Mouse (Mus musculus) heart, embryonic 13.5 days (tissue): ENCODE results near the gene Nfib. TPM values are rescaled to one million over a fixed set of nuclear protein-coding genes. Genes with fewer than 3 reads are reported as not detected.

Source experiments
- ATAC-seq: fragments of 200-750 bp; cut with Nextera tagmentation; 2 replicates; pipeline ENCODE4 v1.8.0; 2017; ENCODE audit warnings: moderate TSS enrichment; ENCODE audit not compliant: insufficient number of reproducible peaks, low FRiP score, low TSS enrichment; ENCODE audit errors: extremely low read depth
- H3K27ac ChIP-seq: fragments of 300-500 bp; sonication (generic); replicated peaks from 2 replicates; pipeline ENCODE4 v1.5.1; 2015; ENCODE audit warnings: moderate library complexity, mild to moderate bottlenecking, inconsistent platforms
- H3K27me3 ChIP-seq: fragments of 300-500 bp; sonication (generic); replicated peaks from 2 replicates; pipeline ENCODE4 v1.6.1; 2015; ENCODE audit warnings: mild to moderate bottlenecking, inconsistent platforms
- H3K36me3 ChIP-seq: fragments of 300-500 bp; sonication (generic); 2 replicates; pipeline ENCODE4 v1.6.1; 2015; ENCODE audit warnings: mild to moderate bottlenecking, inconsistent platforms
- H3K4me1 ChIP-seq: fragments of 300-500 bp; sonication (generic); 2 replicates; pipeline ENCODE4 v1.6.1; 2015; ENCODE audit warnings: inconsistent platforms
- H3K4me2 ChIP-seq: fragments of 300-500 bp; sonication (generic); 2 replicates; pipeline ENCODE4 v1.6.1; 2015; ENCODE audit warnings: inconsistent platforms, mild to moderate bottlenecking, moderate library complexity
- H3K4me3 ChIP-seq: fragments of 300-500 bp; sonication (generic); 2 replicates; pipeline ENCODE4 v1.5.1; 2015; ENCODE audit warnings: moderate library complexity, mild to moderate bottlenecking, inconsistent platforms
- H3K9ac ChIP-seq: fragments of 300-500 bp; sonication (generic); 2 replicates; pipeline ENCODE4 v1.6.1; 2015; ENCODE audit warnings: inconsistent platforms, mild to moderate bottlenecking, moderate library complexity
- H3K9me3 ChIP-seq: fragments of 300-500 bp; sonication (generic); 2 replicates; pipeline ENCODE4 v1.6.1; 2016; ENCODE audit warnings: inconsistent platforms
- WGBS: fragments of 180-500 bp; shearing (Covaris S2); methylation state at CpG from one replicate; pipeline ENCODE4 v1.1.7; 2015; ENCODE audit warnings: mixed read lengths; 5-methylcytosine and 5-hydroxymethylcytosine counted together
- polyA plus RNA-seq: library from polyadenylated mRNA; unstranded; fragments of >200 nt; fragmentation: Nextera tagmentation; extraction: Ambion mirVana; gene quantifications from 2 replicates; pipeline ENCODE4 v1.2.1, GENCODE M21; 2015

Nfib gene
- polyA plus RNA-seq, 1 experiment from 2014 or later, result 53.0 TPM

GRCm38 (mm10) chr4:82396003-82396402 lies 309.5 kb downstream of the Nfib start:
- Histone ChIP-seq H3K4me2 (no peak overlapping the region), H3K27me3 (no peaks in the 10 kb centered on the region), H3K4me3 (no peak overlapping the region), H3K36me3 (no peaks in the 10 kb centered on the region; the same call in 1 of the 2 replicates), H3K4me1 (peaks cover 76% of the 10 kb centered on the region), H3K27ac (peak overlapping the region; percentile 29; the same call in 1 of the 2 replicates), H3K9ac (no peak overlapping the region), H3K9me3 (no peaks in the 10 kb centered on the region)
- 81% methylated on average over 4 of the region's 4 CpGs for WGBS
- ATAC-seq, result no peak

- H3K36me3 ChIP-seq, result peaks cover 3% of the 10 kb centered on the region
- H3K9ac ChIP-seq, result no peak overlapping the region
- H3K9me3 ChIP-seq, result no peaks in the 10 kb centered on the region
- 26% methylated on average over 4 of the region's 4 CpGs for WGBS
- H3K4me1 ChIP-seq, result peaks cover 72% of the 10 kb centered on the region
- H3K27ac ChIP-seq, result 0 out of 2 replicates have a peak overlapping the region, but pooled peaks have one; percentile 43
- no peak overlapping the region for H3K4me3 ChIP-seq
- ATAC-seq, result no peak
- H3K27me3 ChIP-seq, result no peaks in the 10 kb centered on the region
- H3K4me2 ChIP-seq, result no peak overlapping the region
Observed at GRCm38 (mm10) chr4:82394346-82394745, 311.2 kb downstream of the Nfib start.

GRCm38 (mm10) chr4:82393021-82393420 lies 312.5 kb downstream of the Nfib start:
- Histone ChIP-seq H3K4me2 (no peak overlapping the region), H3K27ac (peak overlapping the region; percentile 49; the same call in 1 of the 2 replicates), H3K4me1 (peaks cover 68% of the 10 kb centered on the region), H3K27me3 (no peaks in the 10 kb centered on the region), H3K9ac (no peak overlapping the region), H3K4me3 (no peak overlapping the region), H3K9me3 (no peaks in the 10 kb centered on the region), H3K36me3 (peaks cover 3% of the 10 kb centered on the region)
- no peak for ATAC-seq
- WGBS, result 56% methylated on average over 4 of the region's 4 CpGs

GRCm38 (mm10) chr4:82392496-82392895 lies 313.1 kb downstream of the Nfib start:
- no peaks in the 10 kb centered on the region for H3K9me3 ChIP-seq
- H3K36me3 ChIP-seq, result peaks cover 5% of the 10 kb centered on the region; the same call in 1 of the 2 replicates
- no peaks in the 10 kb centered on the region for H3K27me3 ChIP-seq
- no peak overlapping the region for H3K4me2 ChIP-seq
- no peak overlapping the region for H3K9ac ChIP-seq
- no peak overlapping the region for H3K4me3 ChIP-seq
- 68% methylated on average over 9 of the region's 9 CpGs for WGBS
- peak overlapping the region; percentile 49; the same call in 1 of the 2 replicates for H3K27ac ChIP-seq
- H3K4me1 ChIP-seq, result peaks cover 70% of the 10 kb centered on the region
- no peak for ATAC-seq

GRCm38 (mm10) chr4:82391726-82392472 lies 313.7 kb downstream of the Nfib start:
- Histone ChIP-seq H3K4me1 (peaks cover 70% of the 10 kb centered on the region), H3K36me3 (peaks cover 7% of the 10 kb centered on the region; the same call in 1 of the 2 replicates), H3K4me2 (no peak overlapping the region), H3K9me3 (no peaks in the 10 kb centered on the region), H3K27me3 (no peaks in the 10 kb centered on the region), H3K4me3 (no peak overlapping the region), H3K27ac (peak overlapping the region; percentile 46; the same call in 1 of the 2 replicates), H3K9ac (0 out of 2 replicates have a peak overlapping the region, but pooled peaks have one; percentile 15)
- 63% methylated on average over 6 of the region's 6 CpGs for WGBS
- no peak for ATAC-seq

GRCm38 (mm10) chr4:82390545-82390944 lies 315.0 kb downstream of the Nfib start:
- H3K9me3 ChIP-seq, result no peaks in the 10 kb centered on the region
- no peaks in the 10 kb centered on the region for H3K27me3 ChIP-seq
- no peak for ATAC-seq
- H3K4me2 ChIP-seq, result no peak overlapping the region
- H3K9ac ChIP-seq, result no peak overlapping the region
- H3K27ac ChIP-seq, result peak overlapping the region; percentile 46
- WGBS, result 47% methylated on average over 2 of the region's 2 CpGs
- H3K36me3 ChIP-seq, result peaks cover 7% of the 10 kb centered on the region; the same call in 1 of the 2 replicates
- H3K4me3 ChIP-seq, result no peak overlapping the region
- peaks cover 74% of the 10 kb centered on the region for H3K4me1 ChIP-seq

- no peak overlapping the region for H3K27ac ChIP-seq
- H3K4me2 ChIP-seq, result no peak overlapping the region
- H3K36me3 ChIP-seq, result peaks cover 7% of the 10 kb centered on the region; the same call in 1 of the 2 replicates
- H3K27me3 ChIP-seq, result no peaks in the 10 kb centered on the region
- no peak overlapping the region for H3K9ac ChIP-seq
- peaks cover 80% of the 10 kb centered on the region for H3K4me1 ChIP-seq
- 83% methylated on average over 1 of the region's 1 CpGs for WGBS
- H3K4me3 ChIP-seq, result no peak overlapping the region
- H3K9me3 ChIP-seq, result no peaks in the 10 kb centered on the region
- no peak for ATAC-seq
Observed at GRCm38 (mm10) chr4:82389876-82390275, 315.7 kb downstream of the Nfib start.

GRCm38 (mm10) chr4:82387620-82388019 lies 317.9 kb downstream of the Nfib start:
- 52% methylated on average over 4 of the region's 4 CpGs for WGBS
- H3K9me3 ChIP-seq, result no peaks in the 10 kb centered on the region
- H3K4me1 ChIP-seq, result peaks cover 82% of the 10 kb centered on the region
- H3K9ac ChIP-seq, result no peak overlapping the region
- ATAC-seq, result no peak
- H3K4me2 ChIP-seq, result no peak overlapping the region
- peak overlapping the region; percentile 52 for H3K27ac ChIP-seq
- no peaks in the 10 kb centered on the region for H3K27me3 ChIP-seq
- H3K36me3 ChIP-seq, result peaks cover 8% of the 10 kb centered on the region; the same call in 1 of the 2 replicates
- no peak overlapping the region for H3K4me3 ChIP-seq

- H3K4me2 ChIP-seq, result 0 out of 2 replicates have a peak overlapping the region, but pooled peaks have one; percentile 35
- H3K4me3 ChIP-seq, result no peak overlapping the region
- peaks cover 13% of the 10 kb centered on the region; the same call in 1 of the 2 replicates for H3K36me3 ChIP-seq
- WGBS, result 52% methylated on average over 4 of the region's 4 CpGs
- no peak for ATAC-seq
- no peaks in the 10 kb centered on the region for H3K9me3 ChIP-seq
- no peaks in the 10 kb centered on the region for H3K27me3 ChIP-seq
- peak overlapping the region; percentile 73 for H3K27ac ChIP-seq
- H3K9ac ChIP-seq, result peak overlapping the region; percentile 40; the same call in 1 of the 2 replicates
- H3K4me1 ChIP-seq, result peaks cover 73% of the 10 kb centered on the region
Observed at GRCm38 (mm10) chr4:82386222-82386993, 319.1 kb downstream of the Nfib start.

- no peak for ATAC-seq
- 26% methylated on average over 4 of the region's 4 CpGs for WGBS
- peak overlapping the region; percentile 35 for H3K4me2 ChIP-seq
Observed at GRCm38 (mm10) chr4:82385638-82386037, 319.9 kb downstream of the Nfib start.

More at GRCm38 (mm10) chr4:82385638-82386037, 319.9 kb downstream of the Nfib start:
- Histone ChIP-seq H3K27ac (peak overlapping the region; percentile 73), H3K4me1 (peaks cover 71% of the 10 kb centered on the region), H3K4me3 (no peak overlapping the region), H3K9ac (peak overlapping the region; percentile 39; the same call in 1 of the 2 replicates), H3K9me3 (no peaks in the 10 kb centered on the region), H3K36me3 (peaks cover 18% of the 10 kb centered on the region), H3K27me3 (no peaks in the 10 kb centered on the region)
